Comparison of ENCODE assay signal across 8 mouse cellular contexts in the genomic region with DNA sequence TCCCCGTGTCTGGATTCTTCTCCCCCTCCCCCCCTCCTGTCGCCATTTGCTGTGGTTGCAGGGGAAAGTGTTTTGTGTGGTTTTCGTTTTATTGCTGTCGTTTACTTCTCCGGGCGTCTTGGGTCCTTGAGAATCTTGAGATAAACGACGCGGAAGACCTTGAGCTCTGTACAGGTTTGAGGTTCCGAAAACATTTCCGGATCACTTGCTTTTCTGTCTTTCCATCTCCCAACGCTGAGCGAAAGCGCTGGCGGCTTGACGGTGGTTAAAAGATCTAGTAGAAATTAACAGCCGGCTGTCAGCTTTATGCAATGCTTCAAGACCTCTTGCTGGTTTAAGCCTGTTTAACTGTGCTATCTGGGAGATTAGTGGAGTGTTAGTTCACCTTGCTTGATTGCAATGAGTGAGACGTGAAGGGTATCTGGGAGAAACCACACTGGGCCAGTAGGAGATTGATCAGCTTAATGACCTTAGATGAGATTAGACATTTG. TPM values are rescaled to one million over a fixed set of nuclear protein-coding genes. Genes with fewer than 3 reads are reported as not detected.
DNase-seq lines count a peak whose midpoint lies in the region; ATAC-seq lines count a peak whose summit lies in the region.

No protein-coding gene starts in this region.

- WGBS in forebrain, embryonic 11.5 days = under 1% methylated on average over 18 of the region's 18 CpGs
- WGBS in lung, embryonic 15.5 days = under 1% methylated on average over 18 of the region's 18 CpGs

- intact Hi-C loops in left cerebral cortex, postnatal 14 days (cut with DNase I) = no loop called here
- intact Hi-C loops in left cerebral cortex, postnatal 10 days (cut with DNase I) = loop anchor here (5.0 kb wide), 1 partner anchor 293 kb away; no protein-coding TSS in a partner anchor

- no peaks in the 10 kb centered on the region for H3K27me3 ChIP-seq in forebrain, embryonic 11.5 days (ENCODE audit: control insufficient read depth, insufficient read depth, low read length)
- H3K27me3 ChIP-seq in lung, embryonic 15.5 days = no peaks in the 10 kb centered on the region

- no peaks in the 10 kb centered on the region; the same call in 1 of the 2 replicates for H3K36me3 ChIP-seq in forebrain, embryonic 11.5 days (ENCODE audit: control insufficient read depth, insufficient read depth, low read length)
- 0 out of 2 replicates have a peak, but pooled peaks cover 6% of the 10 kb centered on the region for H3K36me3 ChIP-seq in lung, embryonic 15.5 days

- peaks cover 4% of the 10 kb centered on the region; the same call in 1 of the 2 replicates for H3K4me1 ChIP-seq in forebrain, embryonic 11.5 days (replicated peaks; ENCODE audit: control insufficient read depth, insufficient read depth, low read length)
- H3K4me1 ChIP-seq in lung, embryonic 15.5 days = peaks cover 15% of the 10 kb centered on the region

- peak overlapping the region; percentile 66 for H3K27ac ChIP-seq in forebrain, embryonic 11.5 days (ENCODE audit: low read depth, low read length)
- H3K27ac ChIP-seq in lung, embryonic 15.5 days = peak overlapping the region; percentile 82

- H3K9me3 ChIP-seq in forebrain, embryonic 11.5 days (ENCODE audit: control insufficient read depth, low read length) = no peaks in the 10 kb centered on the region
- H3K9me3 ChIP-seq in lung, embryonic 15.5 days = no peaks in the 10 kb centered on the region

- ATAC-seq in forebrain, embryonic 11.5 days (replicated peaks; ENCODE audit: low FRiP score) = 0 out of 2 replicates have a peak, but pooled peaks have one; percentile 8
- ATAC-seq in lung, embryonic 15.5 days (ENCODE audit: borderline replicate concordance, extremely low read depth, low FRiP score, low TSS enrichment) = no peak

- peak overlapping the region; percentile 70 for H3K4me2 ChIP-seq in forebrain, embryonic 11.5 days (ENCODE audit: low read depth, low read length, severe bottlenecking)
- peak overlapping the region; percentile 65 for H3K4me2 ChIP-seq in lung, embryonic 15.5 days

- DNase-seq in left cerebral cortex, postnatal 14 days (ENCODE audit: low spot score in 2 of 2) = peak; percentile 15 to 34
- DNase-seq in left cerebral cortex, postnatal 10 days (ENCODE audit: extremely low spot score in 1 of 2, low spot score in 2 of 2) = no peak
- DNase-seq in ZHBTc4 (ENCODE audit: low read depth, low spot score) = peak; percentile 25
- DNase-seq in forebrain, embryonic 11.5 days (ENCODE audit: low spot score) = no peak
- peak; percentile 33 to 40 for DNase-seq in kidney, adult 8-10 months
- DNase-seq in retina, postnatal 7 days (ENCODE audit: low read depth, low spot score) = peak; percentile 50
- no peak for DNase-seq in ovary, postnatal 10 days (ENCODE audit: low spot score)

- H3K4me3 ChIP-seq in forebrain, embryonic 11.5 days (ENCODE audit: low read depth, low read length) = peak overlapping the region; percentile 94
- peak overlapping the region; percentile 99 for H3K4me3 ChIP-seq in lung, embryonic 15.5 days

- peak overlapping the region; percentile 99 for H3K9ac ChIP-seq in forebrain, embryonic 11.5 days (ENCODE audit: low read length)
- peak overlapping the region; percentile 100 for H3K9ac ChIP-seq in lung, embryonic 15.5 days

RNA-seq across cellular contexts. Expression of gene Zkscan1, which starts 0.6 kb away (rescaled TPM):
- total RNA-seq in left cerebral cortex, postnatal 14 days (2021) = 10 to 100 TPM; 39.2 to 40.4 TPM
- 10 to 100 TPM; 39.2 to 39.4 TPM for total RNA-seq in left cerebral cortex, postnatal 10 days (2021)
- polyA plus RNA-seq in forebrain, embryonic 11.5 days (2014; fragmentation: Nextera tagmentation; extraction: Ambion mirVana) = 34.0 and 34.2 TPM in 2 replicates
- 15.8 and 16.6 TPM in 2 replicates for polyA plus RNA-seq in lung, embryonic 15.5 days (2015; fragmentation: Nextera tagmentation; extraction: Ambion mirVana)

RNA-seq across cellular contexts. Expression of gene Zscan21, which starts 31.2 kb away (rescaled TPM):
- 10 to 100 TPM; 16.1 to 16.4 TPM for total RNA-seq in left cerebral cortex, postnatal 14 days (2021)
- 10 to 100 TPM; 21.8 to 26.1 TPM for total RNA-seq in left cerebral cortex, postnatal 10 days (2021)
- polyA plus RNA-seq in forebrain, embryonic 11.5 days (2014; fragmentation: Nextera tagmentation; extraction: Ambion mirVana) = 106 and 112 TPM in 2 replicates
- 61.3 and 66.3 TPM in 2 replicates for polyA plus RNA-seq in lung, embryonic 15.5 days (2015; fragmentation: Nextera tagmentation; extraction: Ambion mirVana)

RNA-seq across cellular contexts. Expression of gene Smok3c, which starts 32.5 kb away (rescaled TPM):
- total RNA-seq in left cerebral cortex, postnatal 14 days (2021) = not detected
- total RNA-seq in left cerebral cortex, postnatal 10 days (2021) = not detected
- not detected in 2 replicates for polyA plus RNA-seq in forebrain, embryonic 11.5 days (2014; fragmentation: Nextera tagmentation; extraction: Ambion mirVana)
- polyA plus RNA-seq in lung, embryonic 15.5 days (2015; fragmentation: Nextera tagmentation; extraction: Ambion mirVana) = not detected in 2 replicates

Comparison
In these comparisons a context has a peak if more than half of its experiments do, and no peak if none do; other contexts are left out.
1. DNase-seq: peak in left cerebral cortex, postnatal 14 days (2 of 2), ZHBTc4 (single experiment), kidney, adult 8-10 months (2 of 2) and retina, postnatal 7 days (single experiment); none in left cerebral cortex, postnatal 10 days (0 of 2), forebrain, embryonic 11.5 days (single experiment) and ovary, postnatal 10 days (single experiment).